Mouse (Mus musculus) ovary, postnatal 14 days (tissue): ENCODE results near the gene Pik3r4.
"Not testable (repeated sequence)": the region's sequence is repeated elsewhere in the genome, so short reads cannot be mapped to it uniquely, and the experiment has no call there.

Source experiments
- DNase-seq: peaks from one replicate; pipeline ENCODE4 v3.0.0; 2022; ENCODE audit warnings: low spot score

The Pik3r4 gene

GRCm38 (mm10) chr9:105642460-105643371 lies at the start of gene Pik3r4:
Pik3r4 (plus strand) TSS chr9:105642978.
- peak; percentile 64 for DNase-seq

GRCm38 (mm10) chr9:105598906-105599305 lies 43.9 kb upstream of the Pik3r4 start:
- DNase-seq, result no peak

DNA sequence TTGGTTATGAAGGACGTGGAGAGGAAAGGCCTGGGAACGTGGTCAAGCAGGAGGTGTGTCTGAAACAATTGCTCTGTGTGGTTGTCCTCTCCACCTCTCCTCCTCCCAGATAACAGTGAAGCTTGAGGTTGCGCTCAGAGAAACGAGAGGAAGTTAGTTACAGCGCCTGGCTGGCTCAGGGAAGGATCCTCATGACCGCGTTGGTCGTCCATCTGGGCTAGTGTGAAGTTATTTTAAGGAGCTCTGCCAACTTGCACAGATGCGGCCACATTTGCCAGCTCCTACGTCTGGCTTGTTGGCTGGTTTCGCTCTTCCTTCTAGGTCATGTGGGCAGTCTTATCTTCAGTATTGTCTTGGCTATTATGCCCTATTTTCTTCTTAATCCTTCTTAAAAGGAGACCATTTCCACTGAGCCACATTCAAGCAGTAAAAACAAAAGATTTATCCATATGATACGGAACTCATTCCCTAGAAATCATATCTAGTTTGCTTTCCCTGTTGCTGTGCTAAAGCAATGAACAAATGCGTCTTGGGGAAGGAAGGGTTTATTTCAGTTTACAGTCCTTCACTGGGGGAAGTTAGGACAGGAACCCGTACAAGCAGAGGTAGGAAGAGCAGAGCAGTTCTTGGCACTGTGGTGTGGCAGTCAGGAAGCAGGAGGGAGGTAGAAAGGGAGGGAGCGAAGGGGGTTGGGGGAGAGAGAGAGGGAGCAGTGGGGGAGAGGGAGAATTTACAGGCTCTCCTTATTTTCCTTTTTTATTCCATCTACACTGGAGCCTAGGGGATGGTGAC lies 30.6 kb upstream of the Pik3r4 start:
- DNase-seq, result no peak

- peak; percentile 35 for DNase-seq
Measured at GRCm38 (mm10) chr9:105612919-105613318, 29.9 kb upstream of the Pik3r4 start.

GRCm38 (mm10) chr9:105615952-105616351 lies 26.8 kb upstream of the Pik3r4 start:
- no peak for DNase-seq

DNA sequence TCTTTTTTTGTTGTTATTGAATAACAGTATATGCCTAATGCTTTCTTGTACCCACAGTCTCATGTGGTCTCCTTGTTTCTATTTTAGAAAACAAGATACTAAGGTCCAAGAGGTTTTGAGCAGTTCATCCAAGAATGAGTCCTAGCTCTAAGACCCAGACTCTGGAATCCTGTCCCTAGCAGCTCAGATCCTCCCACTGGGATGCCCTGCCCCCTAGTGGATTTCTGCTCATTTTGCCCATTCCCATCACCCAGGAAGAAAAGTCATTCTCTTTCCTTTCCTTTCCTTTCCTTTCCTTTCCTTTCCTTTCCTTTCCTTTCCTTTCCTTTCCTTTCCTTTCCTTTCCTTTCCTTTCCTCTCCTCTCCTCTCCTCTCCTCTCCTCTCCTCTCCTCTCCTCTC lies 25.5 kb upstream of the Pik3r4 start:
- peak; percentile 45 for DNase-seq

- DNase-seq, result no peak
Measured at GRCm38 (mm10) chr9:105633961-105634360, 8.8 kb upstream of the Pik3r4 start.

DNA sequence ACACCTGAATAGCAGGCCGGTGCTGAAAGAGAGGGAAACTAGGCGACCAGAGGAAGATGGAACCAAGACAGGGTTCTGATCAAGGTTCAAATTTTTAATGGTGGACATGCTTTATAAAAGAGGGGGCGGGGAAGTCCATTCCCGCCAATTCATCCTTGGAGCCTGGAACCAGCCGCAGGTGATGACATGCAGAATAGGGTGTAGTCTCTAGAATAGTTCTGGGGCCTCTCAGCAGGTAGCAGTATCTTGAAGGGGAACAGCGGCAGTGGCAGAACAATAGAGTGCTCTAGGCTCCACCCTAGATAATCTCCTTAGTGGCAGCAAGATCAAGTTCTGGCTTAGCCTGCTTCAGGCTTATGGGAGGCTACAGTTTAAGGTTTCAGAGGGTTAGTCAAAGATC lies 1.4 kb upstream of the Pik3r4 start:
- not testable (repeated sequence) for DNase-seq

- DNase-seq, result no peak
Measured at GRCm38 (mm10) chr9:105656189-105656588, 13.4 kb downstream of the Pik3r4 start.

DNA sequence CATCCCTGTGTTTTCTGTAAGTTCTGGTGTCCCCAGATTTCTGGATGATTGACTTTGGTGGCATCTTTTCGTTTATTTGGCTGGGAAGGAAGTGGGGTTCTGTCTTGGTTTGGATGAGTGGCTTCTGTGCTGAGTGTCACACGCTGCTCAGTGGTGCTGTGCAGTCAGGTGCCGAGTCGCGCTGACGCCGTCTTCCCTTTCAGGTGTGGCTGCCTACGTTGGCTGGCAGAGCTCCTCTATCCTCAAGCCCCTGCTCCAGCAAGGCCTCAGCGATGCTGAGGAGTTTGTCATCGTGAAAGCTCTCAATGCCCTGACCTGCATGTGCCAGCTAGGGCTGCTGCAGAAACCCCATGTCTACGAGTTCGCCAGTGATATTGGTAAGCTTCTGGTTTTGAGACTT lies 15.4 kb downstream of the Pik3r4 start:
- no peak for DNase-seq

- DNase-seq, result no peak
Measured at GRCm38 (mm10) chr9:105659877-105660276, 17.1 kb downstream of the Pik3r4 start.

DNA sequence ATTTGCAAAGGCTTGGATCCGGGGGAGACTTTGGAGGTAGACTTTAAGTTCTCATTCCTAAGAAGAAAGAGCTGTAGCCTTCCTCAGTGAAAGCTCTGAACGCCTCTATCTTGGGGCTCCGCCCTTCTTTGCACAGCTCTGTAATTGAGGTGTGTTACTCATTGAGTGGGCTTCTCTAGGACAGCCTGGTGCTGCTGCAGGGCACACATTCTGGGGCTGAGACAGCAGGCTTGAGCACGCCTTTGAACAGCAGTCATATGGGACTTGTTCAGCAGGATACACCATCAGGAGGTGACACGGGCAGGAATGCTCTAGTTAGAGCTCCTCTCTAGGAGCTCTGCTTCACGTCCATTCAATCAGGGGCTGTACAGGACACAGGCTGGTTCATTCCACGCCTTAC lies 22.5 kb downstream of the Pik3r4 start:
- no peak for DNase-seq

DNA sequence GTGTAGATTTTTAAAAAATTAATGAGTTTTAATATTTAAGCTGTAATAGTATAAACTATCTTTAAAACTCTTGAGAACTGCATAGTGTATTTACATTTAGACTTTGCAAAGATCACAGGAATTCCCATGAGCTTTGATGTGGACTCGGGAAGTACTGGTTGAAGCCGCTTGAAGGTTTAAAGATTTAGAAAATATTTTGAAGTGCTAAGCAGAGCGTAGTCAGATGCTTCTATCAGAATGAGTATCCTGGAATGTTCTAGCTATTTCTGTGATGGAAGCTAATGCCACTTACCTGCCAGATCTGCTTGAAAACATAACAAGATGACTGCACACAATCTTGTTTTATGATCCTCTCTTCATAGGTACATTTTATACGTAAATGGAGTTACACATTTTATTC lies 28.1 kb downstream of the Pik3r4 start:
- no peak for DNase-seq

GRCm38 (mm10) chr9:105672032-105672431 lies 29.3 kb downstream of the Pik3r4 start:
- DNase-seq, result no peak

DNA sequence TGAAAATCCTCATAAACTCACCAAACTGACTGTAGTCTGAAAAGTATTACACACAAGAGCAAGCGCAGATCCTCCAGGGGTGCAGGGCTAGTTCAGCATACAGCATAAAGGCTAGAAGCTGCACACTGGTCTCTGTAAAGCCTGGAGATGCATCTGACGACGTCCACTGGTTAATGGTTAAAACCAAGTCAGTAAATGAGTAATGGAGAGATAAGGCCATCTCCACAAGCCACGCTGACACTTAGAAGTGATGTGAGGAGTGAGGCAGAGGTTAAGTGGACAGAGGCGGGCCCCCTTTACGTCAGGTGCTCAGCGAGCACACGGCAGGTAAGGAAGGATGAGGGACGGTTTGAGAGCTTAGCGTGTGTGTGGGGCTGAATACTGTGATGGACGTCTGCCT lies 33.2 kb downstream of the Pik3r4 start:
- no peak for DNase-seq

- DNase-seq, result no peak
Measured at GRCm38 (mm10) chr9:105681386-105681785, 38.6 kb downstream of the Pik3r4 start.

DNA sequence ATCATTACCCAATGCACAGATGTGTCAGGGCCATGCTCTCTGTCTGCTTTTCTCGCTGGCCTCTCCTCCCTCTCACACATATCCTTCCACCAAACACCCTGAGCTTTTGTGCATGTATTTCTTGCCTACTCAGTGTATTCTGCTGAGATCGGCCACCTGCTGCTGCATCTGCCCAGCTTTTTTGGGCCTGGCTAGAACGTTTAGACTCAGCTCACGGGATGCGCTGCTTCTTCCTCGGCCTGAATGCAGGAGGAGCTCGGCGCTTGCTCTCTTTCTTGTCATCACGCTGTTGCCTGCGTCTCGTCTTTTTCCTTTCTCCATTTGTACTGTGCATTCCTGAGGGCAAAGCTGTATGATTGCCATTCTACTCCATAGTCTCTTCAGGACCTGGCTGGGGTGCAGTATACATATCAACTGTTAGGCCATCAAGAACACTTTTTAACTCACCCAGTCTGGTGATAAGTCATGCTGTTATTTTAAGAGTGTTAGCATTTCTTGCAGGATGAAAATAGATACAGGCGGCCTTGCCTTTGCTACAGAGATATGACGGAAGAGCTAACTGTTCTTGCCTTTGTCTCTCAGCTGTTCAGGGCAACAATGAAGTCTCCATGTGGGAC lies 41.9 kb downstream of the Pik3r4 start:
- DNase-seq, result no peak

GRCm38 (mm10) chr9:105689485-105689884 lies 46.7 kb downstream of the Pik3r4 start:
- DNase-seq, result no peak

DNA sequence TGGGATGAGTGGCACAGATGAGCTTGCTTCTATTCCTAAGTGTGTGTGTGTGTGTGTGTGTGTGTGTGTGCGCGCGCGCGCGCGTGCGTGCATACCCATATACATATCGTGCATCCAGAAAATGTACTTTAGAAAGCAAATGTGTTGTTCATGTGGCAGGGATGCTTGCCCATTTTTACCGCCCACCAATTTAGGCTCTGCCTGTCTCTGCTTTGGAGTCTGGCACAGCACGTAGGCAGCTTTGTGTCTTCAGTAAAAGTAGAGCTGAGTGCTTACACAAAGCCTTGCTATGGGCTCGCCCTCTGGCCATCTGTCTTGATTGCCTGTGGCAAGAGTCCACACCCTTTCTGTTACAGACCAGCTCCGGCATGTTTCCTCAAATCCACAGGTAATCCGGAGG lies 49.7 kb downstream of the Pik3r4 start:
- DNase-seq, result no peak

- DNase-seq, result no peak
Measured at GRCm38 (mm10) chr9:105693056-105693455, 50.3 kb downstream of the Pik3r4 start.

- peak; percentile 93 for DNase-seq
Measured at GRCm38 (mm10) chr9:105693854-105694253, 51.1 kb downstream of the Pik3r4 start.

GRCm38 (mm10) chr9:105696818-105697564 lies 54.2 kb downstream of the Pik3r4 start:
- DNase-seq, result no peak
